Mouse (Mus musculus) liver, adult 2 months (tissue): Measurements from ENCODE around the gene Olfr62.

Experiments used
- CTCF ChIP-seq: fragments of 200-500 bp; IDR thresholded peaks from 2 replicates; pipeline ENCODE4 v1.5.1; 2011; ENCODE audit warnings: low read depth, low read length, control low read depth
- POLR2A ChIP-seq: fragments of 200-500 bp; IDR thresholded peaks from 2 replicates; pipeline ENCODE4 v1.6.1; 2011; ENCODE audit warnings: low read length, control low read depth; ENCODE audit not compliant: insufficient read depth; ENCODE audit errors: extremely low read depth

DNA sequence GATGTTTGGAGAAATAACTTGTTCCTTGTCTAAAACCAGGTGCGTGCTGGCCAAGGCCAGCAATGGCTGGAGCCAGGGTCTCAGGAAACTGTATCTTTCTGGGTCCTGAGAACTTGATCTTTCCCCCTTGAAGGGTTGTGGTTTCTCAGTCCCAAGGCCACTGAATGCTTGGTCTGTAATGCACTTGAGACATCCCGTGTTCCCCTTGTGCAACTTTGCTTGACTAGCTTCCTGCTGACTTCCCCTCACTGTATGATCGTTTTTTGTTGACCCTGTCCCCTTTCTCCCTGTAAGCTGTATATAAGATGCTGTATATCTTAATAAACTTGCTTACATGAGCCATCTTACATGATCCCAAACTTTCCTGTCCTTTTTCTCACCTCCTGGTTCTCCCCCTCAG is 48.9 kb upstream of the Olfr62 start:
- TF ChIP-seq POLR2A: no peak
- TF ChIP-seq CTCF: no peak
